Mouse (Mus musculus) forebrain, embryonic 12.5 days (tissue): ENCODE results near the gene Sec63. TPM values are rescaled to one million over a fixed set of nuclear protein-coding genes. Genes with fewer than 3 reads are reported as not detected.

Experiments used
- ATAC-seq: fragments of 200-750 bp; cut with Nextera tagmentation; 2 replicates; pipeline ENCODE4 v1.8.0; 2017; ENCODE audit warnings: moderate TSS enrichment; ENCODE audit not compliant: low FRiP score
- H3K27ac ChIP-seq: fragments of 300-500 bp; sonication (generic); 2 replicates; pipeline ENCODE4 v1.5.1; 2016; ENCODE audit warnings: mild to moderate bottlenecking
- H3K27me3 ChIP-seq: fragments of 300-500 bp; sonication (generic); 2 replicates; pipeline ENCODE4 v1.6.1; 2016; ENCODE audit warnings: mild to moderate bottlenecking
- H3K36me3 ChIP-seq: fragments of 300-500 bp; sonication (generic); replicated peaks from 2 replicates; pipeline ENCODE4 v1.6.1; 2016; ENCODE audit warnings: mild to moderate bottlenecking
- H3K4me1 ChIP-seq: fragments of 300-500 bp; sonication (generic); 2 replicates; pipeline ENCODE4 v1.6.1; 2016
- H3K4me2 ChIP-seq: fragments of 300-500 bp; sonication (generic); 2 replicates; pipeline ENCODE4 v1.6.1; 2016; ENCODE audit warnings: mild to moderate bottlenecking, moderate library complexity
- H3K4me3 ChIP-seq: fragments of 300-500 bp; sonication (generic); replicated peaks from 2 replicates; pipeline ENCODE4 v1.5.1; 2016; ENCODE audit warnings: mild to moderate bottlenecking
- H3K9ac ChIP-seq: fragments of 300-500 bp; sonication (generic); 2 replicates; pipeline ENCODE4 v1.6.1; 2016; ENCODE audit warnings: mild to moderate bottlenecking
- H3K9me3 ChIP-seq: fragments of 300-500 bp; sonication (generic); 2 replicates; pipeline ENCODE4 v1.6.1; 2016
- WGBS: fragments of 180-500 bp; shearing (Covaris S2); methylation state at CpG from one replicate; pipeline ENCODE4 v1.1.7; 2016; 5-methylcytosine and 5-hydroxymethylcytosine counted together
- polyA plus RNA-seq: library from polyadenylated mRNA; unstranded; fragments of >200 nt; fragmentation: Nextera tagmentation; extraction: Ambion mirVana; gene quantifications from 2 replicates; pipeline ENCODE4 v1.2.1, GENCODE M21; 2016

Sec63 gene
- polyA plus RNA-seq, 1 experiment from 2014 or later, result 35.4 TPM

- H3K4me1 ChIP-seq, result peaks cover 51% of the 10 kb centered on the region
- ATAC-seq, result peak; percentile 65; the same call in 1 of the 2 replicates
- H3K36me3 ChIP-seq, result peaks cover 56% of the 10 kb centered on the region
- no peaks in the 10 kb centered on the region for H3K27me3 ChIP-seq
- no peak overlapping the region for H3K4me3 ChIP-seq
- WGBS, result 16% methylated on average over 4 of the region's 4 CpGs
- H3K9me3 ChIP-seq, result no peaks in the 10 kb centered on the region
- H3K27ac ChIP-seq, result peak overlapping the region; percentile 90
- no peak overlapping the region for H3K9ac ChIP-seq
- 0 out of 2 replicates have a peak overlapping the region, but pooled peaks have one; percentile 19 for H3K4me2 ChIP-seq
These were observed 72.8 kb downstream of the Sec63 start for GRCm38 (mm10) chr10:42833871-42834727.

- ATAC-seq, result no peak
- H3K27me3 ChIP-seq, result no peaks in the 10 kb centered on the region
- no peaks in the 10 kb centered on the region for H3K9me3 ChIP-seq
- H3K27ac ChIP-seq, result no peak overlapping the region
- WGBS, result 86% methylated on average over 4 of the region's 4 CpGs
- H3K4me1 ChIP-seq, result peaks cover 37% of the 10 kb centered on the region
- H3K4me2 ChIP-seq, result no peak overlapping the region
- H3K4me3 ChIP-seq, result no peak overlapping the region
- H3K9ac ChIP-seq, result no peak overlapping the region
- H3K36me3 ChIP-seq, result peaks cover 39% of the 10 kb centered on the region
These were observed 76.8 kb downstream of the Sec63 start for GRCm38 (mm10) chr10:42838106-42838505.

GRCm38 (mm10) chr10:42838736-42839135 lies 77.4 kb downstream of the Sec63 start:
- Histone ChIP-seq H3K27me3 (no peaks in the 10 kb centered on the region), H3K27ac (no peak overlapping the region), H3K4me2 (no peak overlapping the region), H3K36me3 (peaks cover 36% of the 10 kb centered on the region), H3K9me3 (no peaks in the 10 kb centered on the region), H3K9ac (no peak overlapping the region), H3K4me3 (no peak overlapping the region), H3K4me1 (peaks cover 31% of the 10 kb centered on the region)
- no peak for ATAC-seq
- WGBS, result 97% methylated on average over 2 of the region's 2 CpGs

- 95% methylated on average over 11 of the region's 11 CpGs for WGBS
- H3K27ac ChIP-seq, result no peak overlapping the region
- no peaks in the 10 kb centered on the region for H3K9me3 ChIP-seq
- H3K9ac ChIP-seq, result no peak overlapping the region
- peaks cover 18% of the 10 kb centered on the region for H3K4me1 ChIP-seq
- no peak overlapping the region for H3K4me2 ChIP-seq
- H3K36me3 ChIP-seq, result peaks cover 34% of the 10 kb centered on the region
- no peak overlapping the region for H3K4me3 ChIP-seq
- no peak for ATAC-seq
- no peaks in the 10 kb centered on the region for H3K27me3 ChIP-seq
These were observed 78.7 kb downstream of the Sec63 start for GRCm38 (mm10) chr10:42840036-42840435.

- peaks cover 28% of the 10 kb centered on the region for H3K36me3 ChIP-seq
- no peaks in the 10 kb centered on the region for H3K9me3 ChIP-seq
- WGBS, result 65% methylated on average over 16 of the region's 16 CpGs
- ATAC-seq, result peak; percentile 37
- no peaks in the 10 kb centered on the region for H3K27me3 ChIP-seq
- no peak overlapping the region for H3K4me2 ChIP-seq
- no peak overlapping the region for H3K27ac ChIP-seq
- H3K9ac ChIP-seq, result no peak overlapping the region
- peaks cover 2% of the 10 kb centered on the region; the same call in 1 of the 2 replicates for H3K4me1 ChIP-seq
- no peak overlapping the region for H3K4me3 ChIP-seq
These were observed 80.4 kb downstream of the Sec63 start for GRCm38 (mm10) chr10:42841531-42842195.

- Histone ChIP-seq H3K27me3 (no peaks in the 10 kb centered on the region), H3K36me3 (peaks cover 21% of the 10 kb centered on the region), H3K4me3 (no peak overlapping the region), H3K9ac (no peak overlapping the region), H3K4me1 (no peaks in the 10 kb centered on the region), H3K9me3 (no peaks in the 10 kb centered on the region), H3K27ac (no peak overlapping the region), H3K4me2 (no peak overlapping the region)
- ATAC-seq, result peak; percentile 72
- 14% methylated on average over 9 of the region's 9 CpGs for WGBS
These were observed 81.1 kb downstream of the Sec63 start for GRCm38 (mm10) chr10:42842358-42842757.

GRCm38 (mm10) chr10:42843416-42843815 lies 82.1 kb downstream of the Sec63 start:
- no peak overlapping the region for H3K27ac ChIP-seq
- H3K4me1 ChIP-seq, result no peaks in the 10 kb centered on the region
- ATAC-seq, result no peak
- no peak overlapping the region for H3K4me2 ChIP-seq
- no peaks in the 10 kb centered on the region for H3K27me3 ChIP-seq
- WGBS, result 86% methylated on average over 1 of the region's 1 CpGs
- H3K9ac ChIP-seq, result no peak overlapping the region
- no peak overlapping the region for H3K4me3 ChIP-seq
- H3K9me3 ChIP-seq, result no peaks in the 10 kb centered on the region
- peaks cover 15% of the 10 kb centered on the region for H3K36me3 ChIP-seq

GRCm38 (mm10) chr10:42845480-42845879 lies 84.2 kb downstream of the Sec63 start:
- ATAC-seq, result no peak
- WGBS, result 58% methylated on average over 1 of the region's 1 CpGs

GRCm38 (mm10) chr10:42848179-42849080 lies 87.1 kb downstream of the Sec63 start:
- ATAC-seq, result no peak
- WGBS, result 94% methylated on average over 13 of the region's 13 CpGs

More at GRCm38 (mm10) chr10:42845480-42845879, 84.2 kb downstream of the Sec63 start:
- no peaks in the 10 kb centered on the region for H3K9me3 ChIP-seq
- no peak overlapping the region for H3K9ac ChIP-seq
- H3K4me2 ChIP-seq, result no peak overlapping the region
- H3K4me1 ChIP-seq, result no peaks in the 10 kb centered on the region
- H3K36me3 ChIP-seq, result no peaks in the 10 kb centered on the region
- H3K4me3 ChIP-seq, result no peak overlapping the region
- H3K27ac ChIP-seq, result no peak overlapping the region
- H3K27me3 ChIP-seq, result no peaks in the 10 kb centered on the region; the same call in 1 of the 2 replicates

GRCm38 (mm10) chr10:42849081-42849400 lies 87.7 kb downstream of the Sec63 start:
- ATAC-seq, result no peak
- no peaks in the 10 kb centered on the region for H3K4me1 ChIP-seq
- no peak overlapping the region for H3K4me2 ChIP-seq
- H3K9me3 ChIP-seq, result no peaks in the 10 kb centered on the region
- no peaks in the 10 kb centered on the region for H3K36me3 ChIP-seq
- WGBS, result 87% methylated on average over 7 of the region's 7 CpGs
- no peak overlapping the region for H3K4me3 ChIP-seq
- H3K27ac ChIP-seq, result no peak overlapping the region
- H3K27me3 ChIP-seq, result peaks cover 4% of the 10 kb centered on the region; the same call in 1 of the 2 replicates
- H3K9ac ChIP-seq, result no peak overlapping the region

More at GRCm38 (mm10) chr10:42848179-42849080, 87.1 kb downstream of the Sec63 start:
- Histone ChIP-seq H3K27ac (no peak overlapping the region), H3K9me3 (no peaks in the 10 kb centered on the region), H3K27me3 (peaks cover 4% of the 10 kb centered on the region; the same call in 1 of the 2 replicates), H3K9ac (no peak overlapping the region), H3K4me1 (no peaks in the 10 kb centered on the region), H3K4me3 (no peak overlapping the region), H3K4me2 (no peak overlapping the region), H3K36me3 (no peaks in the 10 kb centered on the region)

GRCm38 (mm10) chr10:42854838-42855237 lies 93.5 kb downstream of the Sec63 start:
- peaks cover 13% of the 10 kb centered on the region; the same call in 1 of the 2 replicates for H3K27me3 ChIP-seq
- no peak overlapping the region for H3K9ac ChIP-seq
- peaks cover 14% of the 10 kb centered on the region for H3K4me1 ChIP-seq
- no peaks in the 10 kb centered on the region for H3K36me3 ChIP-seq
- H3K9me3 ChIP-seq, result 0 out of 2 replicates have a peak, but pooled peaks cover 6% of the 10 kb centered on the region
- no peak overlapping the region for H3K4me3 ChIP-seq
- H3K4me2 ChIP-seq, result no peak overlapping the region
- ATAC-seq, result no peak
- 48% methylated on average over 4 of the region's 4 CpGs for WGBS
- no peak overlapping the region for H3K27ac ChIP-seq

GRCm38 (mm10) chr10:42855250-42855649 lies 94.0 kb downstream of the Sec63 start:
- Histone ChIP-seq H3K27ac (peak overlapping the region; percentile 19; the same call in 1 of the 2 replicates), H3K4me2 (no peak overlapping the region), H3K27me3 (peaks cover 15% of the 10 kb centered on the region; the same call in 1 of the 2 replicates), H3K36me3 (no peaks in the 10 kb centered on the region), H3K9ac (no peak overlapping the region), H3K4me1 (peaks cover 18% of the 10 kb centered on the region), H3K9me3 (0 out of 2 replicates have a peak, but pooled peaks cover 6% of the 10 kb centered on the region), H3K4me3 (no peak overlapping the region)
- ATAC-seq, result no peak
- 18% methylated on average over 5 of the region's 5 CpGs for WGBS
